Mouse (Mus musculus): ENCODE measurements at regions not wholly inside any gene's neighbourhood (a gene's known extent, or its start where the extent isn't known, plus 50 kb on each side); places are given as distances from the start of the nearest gene placed in this dataset.

GRCm38 (mm10) chr4:105938886-105939285 lies 149.2 kb downstream of the Gm12728 start:
- no peak overlapping the region for H3K27ac ChIP-seq (ENCODE audit: control insufficient read depth, low read depth, low read length)
- no peaks in the 10 kb centered on the region for H3K4me1 ChIP-seq (ENCODE audit: control insufficient read depth in 1 of 2, insufficient read depth in 2 of 2, low read length in 2 of 2)
- no peaks in the 10 kb centered on the region for H3K27me3 ChIP-seq (ENCODE audit: control insufficient read depth in 1 of 2, insufficient read depth in 2 of 2, low read length in 2 of 2)
- no peaks in the 10 kb centered on the region for H3K9me3 ChIP-seq (replicated peaks; ENCODE audit: insufficient read depth, low read length)
- no peaks in the 10 kb centered on the region for H3K79me2 ChIP-seq (ENCODE audit: control insufficient read depth, insufficient read depth, low read length, poor library complexity)
- no peak overlapping the region for H3K9ac ChIP-seq (ENCODE audit: control insufficient read depth, low read depth, low read length, poor library complexity, severe bottlenecking)
- TF ChIP-seq CTCF (IDR thresholded peaks at IDR 0.05 in 2 of 3, conservative IDR thresholded peaks at IDR 0.05 in 1 of 3; ENCODE audit: control insufficient read depth in 1 of 3, insufficient read depth in 1 of 3, low read depth in 2 of 3, low read length in 3 of 3, poor library complexity in 1 of 3, severe bottlenecking in 1 of 3) (no peak), GATA1 (IDR thresholded peaks at IDR 0.05; ENCODE audit: low read depth, low read length) (no peak), ZMIZ1 (IDR thresholded peaks at IDR 0.05; ENCODE audit: low read depth, low read length) (no peak), TAL1 (IDR thresholded peaks at IDR 0.05; ENCODE audit: low read length) (no peak), RAD21 (IDR thresholded peaks at IDR 0.05; ENCODE audit: low read depth, low read length) (no peak), USF2 (IDR thresholded peaks at IDR 0.05; ENCODE audit: borderline replicate concordance in 1 of 2, insufficient read depth in 1 of 2, low read depth in 1 of 2, low read length in 2 of 2) (no peak), MAX (IDR thresholded peaks at IDR 0.05; ENCODE audit: low read length) (no peak), POLR2A (IDR thresholded peaks at IDR 0.05; ENCODE audit: control insufficient read depth in 1 of 2, insufficient read depth in 1 of 2, low read depth in 1 of 2, low read length in 2 of 2, poor library complexity in 1 of 2) (no peak), ZKSCAN1 (IDR thresholded peaks at IDR 0.05; ENCODE audit: low read depth, low read length) (no peak)
- H3K36me3 ChIP-seq (ENCODE audit: control insufficient read depth in 1 of 2, insufficient read depth in 2 of 2, low read length in 2 of 2): no peaks in the 10 kb centered on the region
- no peak for DNase-seq (ENCODE audit: low read depth, low spot score)
- H3K4me3 ChIP-seq (ENCODE audit: control insufficient read depth in 1 of 2, insufficient read depth in 1 of 2, low read depth in 2 of 2, low read length in 2 of 2): no peak overlapping the region

- no peaks in the 10 kb centered on the region for H3K36me3 ChIP-seq (ENCODE audit: control insufficient read depth in 1 of 2, insufficient read depth in 2 of 2, low read length in 2 of 2)
- DNase-seq (ENCODE audit: low read depth, low spot score): no peak
- H3K4me1 ChIP-seq (ENCODE audit: control insufficient read depth in 1 of 2, insufficient read depth in 2 of 2, low read length in 2 of 2): no peaks in the 10 kb centered on the region
- H3K9ac ChIP-seq (ENCODE audit: control insufficient read depth, low read depth, low read length, poor library complexity, severe bottlenecking): no peak overlapping the region
- H3K9me3 ChIP-seq (replicated peaks; ENCODE audit: insufficient read depth, low read length): no peaks in the 10 kb centered on the region
- no peak for TF ChIP-seq POLR2AphosphoS2 (IDR thresholded peaks at IDR 0.05; ENCODE audit: low read length)
- TF ChIP-seq UBTF (IDR thresholded peaks at IDR 0.05; ENCODE audit: borderline replicate concordance, insufficient read depth, low read depth, low read length): no peak
- TF ChIP-seq ZKSCAN1 (IDR thresholded peaks at IDR 0.05; ENCODE audit: low read depth, low read length): no peak
- no peak for TF ChIP-seq TAL1 (IDR thresholded peaks at IDR 0.05; ENCODE audit: low read length)
- TF ChIP-seq RCOR1 (IDR thresholded peaks at IDR 0.05; ENCODE audit: low read depth, low read length): no peak
- TF ChIP-seq CHD2 (IDR thresholded peaks at IDR 0.05; ENCODE audit: low read length): no peak
- TF ChIP-seq MXI1 (IDR thresholded peaks at IDR 0.05; ENCODE audit: low read depth, low read length): no peak
- no peak for TF ChIP-seq ETS1 (IDR thresholded peaks at IDR 0.05; ENCODE audit: low read depth, low read length)
- TF ChIP-seq JUND (IDR thresholded peaks at IDR 0.05; ENCODE audit: low read depth, low read length): no peak
- H3K79me2 ChIP-seq (ENCODE audit: control insufficient read depth, insufficient read depth, low read length, poor library complexity): no peaks in the 10 kb centered on the region
- H3K27me3 ChIP-seq (ENCODE audit: control insufficient read depth in 1 of 2, insufficient read depth in 2 of 2, low read length in 2 of 2): no peaks in the 10 kb centered on the region
- no peak overlapping the region for H3K27ac ChIP-seq (ENCODE audit: control insufficient read depth, low read depth, low read length)
- H3K4me3 ChIP-seq (ENCODE audit: control insufficient read depth in 1 of 2, insufficient read depth in 1 of 2, low read depth in 2 of 2, low read length in 2 of 2): no peak overlapping the region
Measured at GRCm38 (mm10) chr4:105939636-105940199, 150.0 kb downstream of the Gm12728 start.
